ENCODE assay signal across 29 mouse cellular contexts in the genomic region with DNA sequence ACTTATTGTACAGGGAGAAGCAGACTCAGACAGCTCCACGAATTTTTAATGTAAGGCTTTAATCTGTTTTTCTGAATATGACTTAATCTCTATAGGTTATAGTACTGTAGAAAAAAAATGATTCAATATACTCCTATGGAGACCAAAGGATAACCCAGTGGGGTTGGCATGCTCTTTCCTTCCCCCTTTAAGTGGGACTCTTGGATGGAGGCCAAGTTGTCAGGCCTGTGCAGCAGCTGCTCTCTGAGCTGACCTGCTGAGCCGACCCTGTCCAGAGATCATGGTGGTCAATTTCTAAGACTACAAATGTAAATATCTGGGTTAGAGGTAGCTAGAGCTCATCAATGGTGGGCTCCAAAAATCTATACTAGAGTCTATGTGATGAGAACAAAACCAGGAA. TPM values are rescaled to one million over a fixed set of nuclear protein-coding genes. Genes with fewer than 3 reads are reported as not detected.
A peak's percentile ranks its signal among the peaks of the same experiment; 100 is the strongest.
DNase-seq lines count a peak whose midpoint lies in the region; ATAC-seq and TF ChIP-seq lines count a peak whose summit lies in the region.
"Had no signal": no experiment of that assay in that cellular context is flagged by ENCODE, and none has a peak within 500 bp of the region (broad histone marks: within the 10 kb centered on the region; RNA-seq: fewer than 3 reads in every experiment).

No protein-coding gene starts in this region.

- TF ChIP-seq CTCF in heart, adult 2 months (IDR thresholded peaks at IDR 0.05), result no peak
- TF ChIP-seq CTCF in hindbrain, postnatal 0 days (IDR thresholded peaks at IDR 0.05; ENCODE audit: low read depth), result no peak

- WGBS in heart, embryonic 12.5 days, result 45% methylated on average over 2 of the region's 2 CpGs
- WGBS in heart, adult 2 months, result 47% methylated on average over 2 of the region's 2 CpGs
- 63% methylated on average over 2 of the region's 2 CpGs for WGBS in hindbrain, postnatal 0 days
- 77% methylated on average over 2 of the region's 2 CpGs for WGBS in hindbrain, embryonic 11.5 days

- no peak for TF ChIP-seq POLR2A in heart, adult 2 months (IDR thresholded peaks at IDR 0.05; ENCODE audit: insufficient read depth, low read depth, low read length)

- H3K9me3 ChIP-seq in heart, embryonic 12.5 days (replicated peaks), result no peaks in the 10 kb centered on the region
- no peaks in the 10 kb centered on the region for H3K9me3 ChIP-seq in hindbrain, postnatal 0 days (ENCODE audit: low read length)
- no peaks in the 10 kb centered on the region for H3K9me3 ChIP-seq in hindbrain, embryonic 11.5 days (ENCODE audit: control insufficient read depth, low read length)
- H3K9me3 ChIP-seq: forebrain, embryonic 12.5 days; hindbrain, embryonic 10.5 days; intestine, embryonic 15.5 days; liver, embryonic 12.5 days; neural tube, embryonic 12.5 days had no signal

- no peak overlapping the region for H3K27ac ChIP-seq in heart, embryonic 12.5 days (ENCODE audit: poor library complexity, severe bottlenecking)
- H3K27ac ChIP-seq in heart, adult 2 months, result no peak overlapping the region
- H3K27ac ChIP-seq in hindbrain, postnatal 0 days, result no peak overlapping the region
- H3K27ac ChIP-seq in hindbrain, embryonic 11.5 days (ENCODE audit: low read depth, low read length), result no peak overlapping the region
- H3K27ac ChIP-seq: forebrain, embryonic 12.5 days; hindbrain, embryonic 10.5 days; intestine, embryonic 15.5 days; layer of hippocampus, adult 2 months; left cerebral cortex, adult 2 months; liver, embryonic 12.5 days; macrophage; neural tube, embryonic 12.5 days had no signal

- H3K4me3 ChIP-seq in heart, embryonic 12.5 days, result no peak overlapping the region
- no peak overlapping the region for H3K4me3 ChIP-seq in heart, adult 2 months
- H3K4me3 ChIP-seq in hindbrain, postnatal 0 days (ENCODE audit: low read length), result no peak overlapping the region
- no peak overlapping the region for H3K4me3 ChIP-seq in hindbrain, embryonic 11.5 days (ENCODE audit: low read depth, low read length)
- H3K4me3 ChIP-seq: erythroblast, embryonic 14.5 days; forebrain, embryonic 12.5 days; hindbrain, embryonic 10.5 days; intestine, embryonic 15.5 days; layer of hippocampus, adult 2 months; left cerebral cortex, adult 2 months; liver, embryonic 12.5 days; myocyte; neural tube, embryonic 12.5 days had no signal

- DNase-seq in heart, adult 2 months, result no peak
- DNase-seq in hindbrain, postnatal 0 days (ENCODE audit: low spot score), result peak; percentile 16
- DNase-seq in hindbrain, embryonic 11.5 days (ENCODE audit: low spot score), result no peak
- DNase-seq in retina, postnatal 1 day, result peak; percentile 40
- DNase-seq in retina, embryonic 14.5 days (ENCODE audit: low spot score), result no peak
- no peak for DNase-seq in adrenal gland, postnatal 10 days
- DNase-seq: adrenal gland, postnatal 36 days; cerebellum, adult 8-10 months; gastrocnemius, postnatal 14 days; kidney, adult 2 months; kidney, postnatal 36 days; liver, postnatal 0 days; thymus, adult 2 months; thymus, postnatal 4 days had no signal

- H3K36me3 ChIP-seq in heart, embryonic 12.5 days, result no peaks in the 10 kb centered on the region
- H3K36me3 ChIP-seq in heart, adult 2 months (ENCODE audit: control insufficient read depth, insufficient read depth, low read length), result no peaks in the 10 kb centered on the region
- H3K36me3 ChIP-seq in hindbrain, postnatal 0 days (ENCODE audit: insufficient read depth, low read length), result no peaks in the 10 kb centered on the region
- no peaks in the 10 kb centered on the region for H3K36me3 ChIP-seq in hindbrain, embryonic 11.5 days (ENCODE audit: control insufficient read depth, insufficient read depth, low read length)
- H3K36me3 ChIP-seq: forebrain, embryonic 12.5 days; hindbrain, embryonic 10.5 days; intestine, embryonic 15.5 days; liver, embryonic 12.5 days; neural tube, embryonic 12.5 days had no signal

- H3K9ac ChIP-seq in heart, embryonic 12.5 days, result no peak overlapping the region
- H3K9ac ChIP-seq in heart, adult 2 months (ENCODE audit: low read depth, low read length), result no peak overlapping the region
- no peak overlapping the region for H3K9ac ChIP-seq in hindbrain, postnatal 0 days (replicated peaks; ENCODE audit: low read length)
- H3K9ac ChIP-seq in hindbrain, embryonic 11.5 days (ENCODE audit: low read depth, low read length), result no peak overlapping the region
- H3K9ac ChIP-seq: forebrain, embryonic 12.5 days; intestine, embryonic 15.5 days; liver, embryonic 12.5 days; liver, postnatal 0 days; neural tube, embryonic 12.5 days had no signal

- ATAC-seq in heart, embryonic 12.5 days (ENCODE audit: insufficient number of reproducible peaks, low FRiP score), result 0 out of 2 replicates have a peak, but pooled peaks have one; percentile 53
- ATAC-seq in hindbrain, postnatal 0 days, result no peak
- ATAC-seq in hindbrain, embryonic 11.5 days (ENCODE audit: low FRiP score), result no peak
- ATAC-seq: CD4-positive, CD25-positive, alpha-beta regulatory T cell, adult 4 months; hindbrain, embryonic 16.5 days; intestine, embryonic 15.5 days; liver, embryonic 12.5 days; liver, postnatal 0 days; lung, postnatal 0 days; midbrain, embryonic 16.5 days had no signal

- peaks cover 16% of the 10 kb centered on the region for H3K4me1 ChIP-seq in heart, embryonic 12.5 days (replicated peaks)
- H3K4me1 ChIP-seq in heart, adult 2 months (ENCODE audit: control insufficient read depth, insufficient read depth, low read length), result no peaks in the 10 kb centered on the region; the same call in 1 of the 2 replicates
- H3K4me1 ChIP-seq in hindbrain, postnatal 0 days (ENCODE audit: insufficient read depth, low read length), result no peaks in the 10 kb centered on the region
- H3K4me1 ChIP-seq in hindbrain, embryonic 11.5 days (replicated peaks; ENCODE audit: control insufficient read depth, insufficient read depth, low read length), result no peaks in the 10 kb centered on the region
- H3K4me1 ChIP-seq: forebrain, embryonic 12.5 days; hindbrain, embryonic 10.5 days; intestine, embryonic 15.5 days; liver, embryonic 12.5 days; neural tube, embryonic 12.5 days had no signal

- no peaks in the 10 kb centered on the region for H3K27me3 ChIP-seq in heart, embryonic 12.5 days (replicated peaks)
- no peaks in the 10 kb centered on the region for H3K27me3 ChIP-seq in heart, adult 2 months (ENCODE audit: control insufficient read depth, insufficient read depth, low read length)
- no peaks in the 10 kb centered on the region for H3K27me3 ChIP-seq in hindbrain, postnatal 0 days (ENCODE audit: insufficient read depth, low read length)
- H3K27me3 ChIP-seq in hindbrain, embryonic 11.5 days (ENCODE audit: control insufficient read depth, insufficient read depth, low read length), result no peaks in the 10 kb centered on the region
- H3K27me3 ChIP-seq: forebrain, embryonic 12.5 days; intestine, embryonic 15.5 days; liver, embryonic 12.5 days; neural tube, embryonic 12.5 days had no signal

- no peak overlapping the region for H3K4me2 ChIP-seq in heart, embryonic 12.5 days
- H3K4me2 ChIP-seq in hindbrain, postnatal 0 days (ENCODE audit: low read depth, low read length), result no peak overlapping the region
- no peak overlapping the region for H3K4me2 ChIP-seq in hindbrain, embryonic 11.5 days (replicated peaks; ENCODE audit: low read depth, low read length)
- H3K4me2 ChIP-seq: forebrain, embryonic 12.5 days; intestine, embryonic 15.5 days; liver, embryonic 12.5 days; neural tube, embryonic 12.5 days had no signal

- no peak for TF ChIP-seq EP300 in heart, adult 2 months (IDR thresholded peaks at IDR 0.05; ENCODE audit: insufficient read depth, low read depth, low read length)

- intact Hi-C loops in heart, adult 2 months (cut with DNase I), result no loop called here

- H3K79me2 ChIP-seq in heart, adult 2 months (replicated peaks; ENCODE audit: control insufficient read depth, insufficient read depth, low read length), result no peaks in the 10 kb centered on the region

RNA-seq across cellular contexts. Expression of gene Naf1, which starts 45.0 kb away (rescaled TPM):
- 2.9 and 3.6 TPM in 2 replicates for polyA plus RNA-seq in heart, embryonic 12.5 days (2016; fragmentation: Nextera tagmentation; extraction: Ambion mirVana)
- total RNA-seq in heart, adult 2 months (2021), result 1 to 10 TPM; 4.6 to 5.4 TPM
- polyA plus RNA-seq in heart, adult 2 months (2012; rRNA removed), result 2.3 and 3.3 TPM in 2 replicates
- total RNA-seq in hindbrain, postnatal 0 days (2014; rRNA removed), result 7.2 and 9.1 TPM in 2 replicates
- polyA plus RNA-seq in hindbrain, postnatal 0 days (2015; fragmentation: Nextera tagmentation; extraction: Ambion mirVana), result 2.9 TPM in 2 replicates
- polyA plus RNA-seq in hindbrain, embryonic 11.5 days (2014; fragmentation: Nextera tagmentation; extraction: Ambion mirVana), result 4.9 and 5.7 TPM in 2 replicates
- 10 to 100 TPM; 12.2 to 12.7 TPM for total RNA-seq in adrenal gland, postnatal 10 days (2021)

Comparison
In these comparisons a context has a peak if more than half of its experiments do, and no peak if none do; other contexts are left out.
1. DNase-seq: peak in hindbrain, postnatal 0 days (single experiment) and retina, postnatal 1 day (single experiment); none in heart, adult 2 months (0 of 2), hindbrain, embryonic 11.5 days (single experiment), retina, embryonic 14.5 days (single experiment) and adrenal gland, postnatal 10 days (single experiment).